Mouse (Mus musculus) neural tube, embryonic 15.5 days (tissue): ENCODE data around the gene Btg4. TPM values are rescaled to one million over a fixed set of nuclear protein-coding genes. Genes with fewer than 3 reads are reported as not detected.

Source experiments
- ATAC-seq: fragments of 200-750 bp; cut with Nextera tagmentation; 2 replicates; pipeline ENCODE4 v1.8.0; 2017; ENCODE audit warnings: mild to moderate bottlenecking, moderate TSS enrichment, moderate library complexity; ENCODE audit not compliant: low FRiP score
- H3K27ac ChIP-seq: fragments of 300-500 bp; sonication (generic); replicated peaks from 2 replicates; pipeline ENCODE4 v1.5.1; 2015; ENCODE audit warnings: mild to moderate bottlenecking, inconsistent platforms
- H3K27me3 ChIP-seq: fragments of 300-500 bp; sonication (generic); replicated peaks from 2 replicates; pipeline ENCODE4 v1.6.1; 2015; ENCODE audit warnings: inconsistent platforms
- H3K36me3 ChIP-seq: fragments of 300-500 bp; sonication (generic); 2 replicates; pipeline ENCODE4 v1.6.1; 2015; ENCODE audit warnings: inconsistent platforms
- H3K4me1 ChIP-seq: fragments of 300-500 bp; sonication (generic); 2 replicates; pipeline ENCODE4 v1.6.1; 2015; ENCODE audit warnings: inconsistent platforms
- H3K4me2 ChIP-seq: fragments of 300-500 bp; sonication (generic); 2 replicates; pipeline ENCODE4 v1.6.1; 2015; ENCODE audit warnings: inconsistent platforms, mild to moderate bottlenecking, moderate library complexity
- H3K4me3 ChIP-seq: fragments of 300-500 bp; sonication (generic); replicated peaks from 2 replicates; pipeline ENCODE4 v1.5.1; 2015; ENCODE audit warnings: mild to moderate bottlenecking, inconsistent platforms
- H3K9ac ChIP-seq: fragments of 300-500 bp; sonication (generic); replicated peaks from 2 replicates; pipeline ENCODE4 v1.6.1; 2015; ENCODE audit warnings: mild to moderate bottlenecking, inconsistent platforms
- H3K9me3 ChIP-seq: fragments of 300-500 bp; sonication (generic); replicated peaks from 2 replicates; pipeline ENCODE4 v1.6.1; 2016; ENCODE audit warnings: inconsistent platforms
- WGBS: fragments of 180-500 bp; shearing (Covaris S2); methylation state at CpG from one replicate; pipeline ENCODE4 v1.1.7; 2015; ENCODE audit warnings: mixed read lengths; 5-methylcytosine and 5-hydroxymethylcytosine counted together
- microRNA counts: library from miRNA; unstranded; fragments of <30 nt; microRNA quantifications from one replicate; lab custom pipeline; 2016
- microRNA-seq: library from miRNA; unstranded; fragments of <30 nt; microRNA quantifications from one replicate; pipeline ENCODE4, GENCODE M21; 2017
- polyA plus RNA-seq: library from polyadenylated mRNA; unstranded; fragments of >200 nt; fragmentation: Nextera tagmentation; extraction: Ambion mirVana; gene quantifications from 2 replicates; pipeline ENCODE4 v1.2.1, GENCODE M21; 2015

The Btg4 gene
- polyA plus RNA-seq, 1 experiment from 2014 or later = not detected

- Histone ChIP-seq H3K4me2 (no peak overlapping the region), H3K27me3 (no peaks in the 10 kb centered on the region), H3K4me3 (no peak overlapping the region), H3K9me3 (no peaks in the 10 kb centered on the region), H3K9ac (no peak overlapping the region), H3K4me1 (no peaks in the 10 kb centered on the region), H3K36me3 (no peaks in the 10 kb centered on the region), H3K27ac (no peak overlapping the region)
- ATAC-seq = no peak
- WGBS = 90% methylated on average over 7 of the region's 7 CpGs
Observed at GRCm38 (mm10) chr9:51169133-51169532, 108.4 kb downstream of the Btg4 start.

MicroRNAs within 50 kb of the gene (microRNA counts, 519-probe panel; counts per million panel counts)
- 1,722 counts per million, percentile 27 among the panel's probes with 10 or more counts for microRNA mmu-miR-34b-3p (lab: Ali Mortazavi, UCI)
- 1,993 counts per million, percentile 42 among the panel's probes with 10 or more counts for microRNA mmu-miR-34b-5p (lab: Ali Mortazavi, UCI)
- microRNA mmu-miR-34c (lab: Ali Mortazavi, UCI) = 3,303 counts per million, percentile 80 among the panel's probes with 10 or more counts

Small RNA genes within 50 kb of the gene (microRNA-seq; reads per million reads assigned to microRNA genes)
- gene Mir34b = 15.6 reads per million, percentile 30 among the genes with 10 or more reads in this experiment
- gene Mir34c = 307 reads per million, percentile 67 among the genes with 10 or more reads in this experiment

Other genes with a start within 250 kb of the Btg4 start
- gene Ppp2r1b, start 215.6 kb upstream of the Btg4 start, polyA plus RNA-seq = 43.8 and 50.8 TPM in 2 replicates
- gene Sik2, start 51.8 kb upstream of the Btg4 start, polyA plus RNA-seq = 14.9 and 19.4 TPM in 2 replicates
- 5.2 and 5.6 TPM in 2 replicates for gene Layn, start 16.2 kb downstream of the Btg4 start, polyA plus RNA-seq
- gene 4833427G06Rik, start 41.2 kb downstream of the Btg4 start, polyA plus RNA-seq = 0.37 TPM in 2 replicates
- gene Gm32742, start 104.6 kb downstream of the Btg4 start, polyA plus RNA-seq = 0.19 TPM in 1 of 2 replicates, not detected in the other
- gene Pou2af1, start 152.8 kb downstream of the Btg4 start, polyA plus RNA-seq = 0.09 and 0.38 TPM in 2 replicates
- gene Colca2, start 217.7 kb downstream of the Btg4 start, polyA plus RNA-seq = 0.70 and 2.1 TPM in 2 replicates